Mouse (Mus musculus): ENCODE measurements around the gene Trp53rkb. TPM values are rescaled to one million over a fixed set of nuclear protein-coding genes. Genes with fewer than 3 reads are reported as not detected.

Gene Trp53rkb
- polyA plus RNA-seq, 1 experiment from 2014 or later = 9.5 TPM

DNA sequence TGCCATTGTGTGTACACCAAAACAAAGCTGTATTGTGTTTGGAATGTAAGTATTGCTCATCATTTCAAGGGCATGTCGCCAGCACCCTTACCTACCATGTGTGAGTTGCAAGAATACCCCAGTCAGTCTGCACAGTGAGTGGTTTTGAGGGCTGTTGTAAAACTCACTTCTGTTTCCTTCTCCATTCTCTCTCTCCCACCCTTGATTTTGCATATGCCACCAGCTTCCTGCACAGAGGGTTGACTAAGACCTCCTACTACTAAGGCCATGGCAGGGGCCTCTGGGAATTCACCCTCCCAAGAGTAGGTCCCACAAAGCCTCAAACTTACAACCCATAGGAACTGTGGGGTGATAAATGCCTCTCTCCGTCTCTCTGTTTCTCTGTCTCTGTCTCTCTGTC, 9.1 kb downstream of the Trp53rkb start:
- H3K27me3 ChIP-seq = no peaks in the 10 kb centered on the region; the same call in 1 of the 2 replicates
- 66% methylated on average over 2 of the region's 2 CpGs for WGBS
- peaks cover 21% of the 10 kb centered on the region for H3K36me3 ChIP-seq
- ATAC-seq (ENCODE audit: low read depth) = no peak
- no peak overlapping the region for H3K4me3 ChIP-seq
- H3K9me3 ChIP-seq = no peaks in the 10 kb centered on the region
- no peak overlapping the region for H3K4me2 ChIP-seq
- no peak overlapping the region for H3K27ac ChIP-seq (replicated peaks)
- peaks cover 9% of the 10 kb centered on the region for H3K4me1 ChIP-seq (replicated peaks)
- no peak overlapping the region for H3K9ac ChIP-seq

DNA sequence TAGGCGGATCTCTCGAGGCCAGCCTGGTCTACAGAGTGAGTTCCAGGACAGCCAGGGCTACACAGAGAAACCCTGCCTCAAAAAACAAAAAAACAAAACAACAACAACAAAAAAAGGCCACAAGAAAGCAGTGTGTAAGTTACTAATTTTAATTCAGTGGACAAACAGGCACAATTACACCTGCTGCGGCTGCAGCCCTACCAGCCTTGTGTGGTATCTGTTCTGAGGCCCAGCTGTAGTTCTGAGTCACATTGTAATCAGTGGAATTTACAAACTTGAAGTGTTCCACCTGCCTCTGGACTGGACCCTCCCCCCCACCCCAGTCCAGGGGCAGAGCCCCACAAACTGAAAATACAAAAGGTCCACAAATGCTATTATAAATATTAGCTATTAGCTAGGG, 11.0 kb downstream of the Trp53rkb start:
- Histone ChIP-seq H3K27me3 (no peaks in the 10 kb centered on the region; the same call in 1 of the 2 replicates), H3K36me3 (peaks cover 2% of the 10 kb centered on the region), H3K4me2 (no peak overlapping the region), H3K4me1 (replicated peaks) (peaks cover 16% of the 10 kb centered on the region), H3K9me3 (no peaks in the 10 kb centered on the region), H3K27ac (replicated peaks) (no peak overlapping the region), H3K9ac (no peak overlapping the region), H3K4me3 (no peak overlapping the region)
- no peak for ATAC-seq (ENCODE audit: low read depth)
- WGBS = 93% methylated on average over 3 of the region's 3 CpGs

DNA sequence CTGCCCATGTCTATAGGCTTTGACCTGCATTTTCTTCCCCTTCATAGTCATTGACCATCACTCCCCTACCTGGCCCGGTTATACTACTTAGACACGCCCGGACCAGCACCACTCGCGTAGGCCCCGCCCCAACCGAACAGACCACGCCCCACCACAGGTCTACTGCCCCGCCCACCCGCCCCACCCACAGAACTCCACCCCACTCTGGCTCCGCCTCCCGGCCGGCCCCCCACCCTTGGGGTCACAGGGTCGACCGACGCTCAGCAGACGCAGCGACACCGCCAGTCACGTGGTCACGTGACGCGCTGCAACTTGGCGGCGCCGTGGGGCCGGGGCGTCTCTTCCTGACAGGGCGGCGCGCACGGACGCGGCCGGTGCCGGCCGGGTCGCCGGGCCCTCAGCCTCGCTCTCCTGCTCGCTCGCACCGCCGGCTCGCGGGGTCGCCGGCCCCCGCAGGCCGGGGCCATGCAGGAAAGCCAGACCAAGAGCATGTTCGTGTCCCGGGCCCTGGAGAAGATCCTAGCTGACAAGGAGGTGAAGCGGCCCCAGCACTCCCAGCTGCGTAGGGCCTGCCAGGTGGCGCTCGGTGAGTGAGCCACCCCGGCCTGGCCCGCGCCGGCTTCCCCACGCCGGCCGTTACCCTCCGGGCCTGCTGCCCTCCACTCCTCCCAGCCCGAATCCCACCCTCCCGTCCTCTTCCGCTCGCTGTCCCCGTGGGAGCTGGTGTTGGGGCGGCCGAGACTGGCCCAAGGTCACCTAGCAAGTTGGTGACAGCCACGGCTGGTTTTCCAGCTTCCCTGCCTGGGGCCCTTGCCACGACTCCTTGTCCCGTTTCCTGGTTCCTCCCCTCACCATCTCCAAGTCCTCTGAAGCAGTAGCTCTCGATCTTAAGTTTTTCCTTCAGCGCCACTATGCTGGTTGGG, 13.2 kb downstream of the Trp53rkb start, which contains the start of gene Arfgef2:
TSS of gene Arfgef2 (plus strand) at position 339 of the 923 bp plus-strand sequence.
- Histone ChIP-seq H3K9ac (peak within 1 kb of the TSS; percentile 85), H3K9me3 (no peaks in the 10 kb centered on the region), H3K4me3 (peak within 1 kb of the TSS; percentile 81), H3K27me3 (no peaks in the 10 kb centered on the region; the same call in 1 of the 2 replicates), H3K4me2 (peak within 1 kb of the TSS; percentile 73), H3K36me3 (no peaks in the 10 kb centered on the region), H3K4me1 (replicated peaks) (peaks cover 16% of the 10 kb centered on the region), H3K27ac (replicated peaks) (peak within 1 kb of the TSS; percentile 65)
- WGBS = under 1% methylated on average over 72 of the region's 76 CpGs
- ATAC-seq (ENCODE audit: low read depth) = peak; percentile 87

DNA sequence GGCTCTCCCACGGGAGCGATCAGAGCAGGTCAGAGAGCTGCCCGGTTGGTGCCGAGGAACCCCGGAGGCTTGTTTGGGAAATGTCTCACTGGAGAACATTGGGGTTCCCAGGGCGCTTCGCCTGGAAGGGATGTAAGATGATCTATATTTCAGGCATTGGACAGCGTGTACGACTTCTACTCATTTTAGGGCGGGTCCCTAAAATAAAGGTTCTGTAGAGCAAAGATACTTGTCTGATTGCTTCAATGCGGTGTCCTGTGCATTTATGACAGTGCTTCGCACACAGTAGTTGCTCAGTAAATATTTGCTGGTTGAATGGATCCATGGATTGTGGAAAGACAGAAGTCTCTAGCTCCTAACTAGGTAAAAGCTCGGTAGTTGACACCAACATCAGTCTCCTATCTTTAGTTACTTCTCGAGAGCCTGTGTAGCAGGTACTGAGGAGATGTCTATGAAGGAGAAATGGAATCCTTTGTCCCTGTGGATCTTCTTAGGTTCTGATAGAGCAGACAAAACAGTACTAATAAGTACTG, 13.9 kb downstream of the Trp53rkb start:
- no peaks in the 10 kb centered on the region for H3K9me3 ChIP-seq
- peak overlapping the region; percentile 73 for H3K4me2 ChIP-seq
- H3K9ac ChIP-seq = peak overlapping the region; percentile 85
- H3K4me1 ChIP-seq (replicated peaks) = peaks cover 16% of the 10 kb centered on the region
- 25% methylated on average over 14 of the region's 14 CpGs for WGBS
- no peak for ATAC-seq (ENCODE audit: low read depth)
- H3K36me3 ChIP-seq = no peaks in the 10 kb centered on the region
- H3K4me3 ChIP-seq = peak overlapping the region; percentile 81
- peak overlapping the region; percentile 65; the same call in 1 of the 2 replicates for H3K27ac ChIP-seq (replicated peaks)
- no peaks in the 10 kb centered on the region; the same call in 1 of the 2 replicates for H3K27me3 ChIP-seq

DNA sequence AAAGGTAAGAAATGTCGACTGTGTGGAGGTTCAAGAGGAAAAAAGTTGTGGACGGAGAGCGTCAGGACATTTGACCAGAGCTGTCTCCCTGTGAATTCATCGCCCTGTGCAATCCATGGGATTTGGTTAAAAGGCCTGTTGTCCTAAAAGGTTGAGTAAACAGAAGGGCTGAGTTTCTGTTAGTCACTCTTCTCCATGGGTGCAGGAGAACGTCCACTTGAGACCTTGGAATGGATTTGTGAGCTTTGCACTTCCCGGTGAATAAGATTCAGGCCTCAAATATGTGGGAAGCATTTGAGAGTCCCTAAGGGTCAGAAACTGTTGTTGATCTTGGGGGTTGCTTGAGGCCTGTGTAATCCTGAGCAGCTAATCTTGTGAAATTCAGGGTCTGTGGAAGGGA, 14.5 kb downstream of the Trp53rkb start:
- Histone ChIP-seq H3K9ac (no peak overlapping the region), H3K27ac (replicated peaks) (no peak overlapping the region), H3K4me1 (replicated peaks) (peaks cover 16% of the 10 kb centered on the region), H3K4me3 (no peak overlapping the region), H3K9me3 (no peaks in the 10 kb centered on the region), H3K4me2 (peak overlapping the region; percentile 73), H3K27me3 (no peaks in the 10 kb centered on the region; the same call in 1 of the 2 replicates), H3K36me3 (no peaks in the 10 kb centered on the region)
- WGBS = 78% methylated on average over 6 of the region's 6 CpGs
- ATAC-seq (ENCODE audit: low read depth) = no peak

DNA sequence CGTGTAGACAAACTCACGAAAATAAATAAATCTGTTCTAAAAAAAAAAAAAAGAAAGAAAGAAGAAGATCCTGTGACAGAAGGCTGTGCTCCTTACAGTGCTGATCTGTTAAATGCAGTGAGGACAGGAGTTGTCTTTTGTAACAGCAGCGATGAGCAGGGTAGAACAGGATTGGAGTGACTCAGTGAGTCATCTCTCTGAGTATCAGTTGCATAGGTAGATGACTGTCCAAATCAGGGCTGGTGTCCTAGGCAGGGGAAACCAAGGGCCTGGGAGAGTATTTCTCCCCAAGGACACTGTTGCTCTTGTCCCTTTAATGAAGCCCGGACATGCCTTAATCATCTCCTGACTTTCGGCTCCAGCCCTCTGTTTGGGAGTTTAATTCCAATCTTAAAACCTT, 17.2 kb downstream of the Trp53rkb start:
- no peaks in the 10 kb centered on the region for H3K36me3 ChIP-seq
- no peak overlapping the region for H3K9ac ChIP-seq
- no peak overlapping the region for H3K27ac ChIP-seq (replicated peaks)
- WGBS = 93% methylated on average over 5 of the region's 5 CpGs
- no peaks in the 10 kb centered on the region for H3K27me3 ChIP-seq
- ATAC-seq (ENCODE audit: low read depth) = no peak
- no peak overlapping the region for H3K4me2 ChIP-seq
- H3K9me3 ChIP-seq = no peaks in the 10 kb centered on the region
- H3K4me3 ChIP-seq = no peak overlapping the region
- H3K4me1 ChIP-seq (replicated peaks) = peaks cover 16% of the 10 kb centered on the region

DNA sequence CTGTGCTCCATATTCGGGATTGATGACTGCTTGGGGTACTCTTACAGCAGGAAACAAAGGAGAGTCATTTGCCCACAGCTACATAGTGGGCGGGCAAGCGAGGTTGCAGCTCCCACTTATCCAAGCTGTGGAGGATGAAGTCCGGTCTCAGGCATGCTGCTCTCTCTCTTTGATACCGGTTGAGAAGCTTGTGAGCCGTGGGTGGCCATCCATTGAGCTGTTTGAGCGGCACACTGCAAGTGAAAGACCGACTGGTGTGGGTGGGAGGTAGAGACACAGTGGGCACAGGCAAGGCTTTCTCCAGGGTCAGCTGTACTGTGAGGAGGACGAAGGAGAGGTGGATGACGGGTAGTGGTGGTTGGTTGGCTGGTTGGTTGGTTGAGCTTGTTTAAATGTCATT, 18.5 kb downstream of the Trp53rkb start:
- Histone ChIP-seq H3K27me3 (no peaks in the 10 kb centered on the region), H3K27ac (replicated peaks) (no peak overlapping the region), H3K4me3 (no peak overlapping the region), H3K9ac (no peak overlapping the region), H3K4me1 (replicated peaks) (peaks cover 12% of the 10 kb centered on the region), H3K9me3 (no peaks in the 10 kb centered on the region), H3K4me2 (no peak overlapping the region), H3K36me3 (no peaks in the 10 kb centered on the region)
- 87% methylated on average over 10 of the region's 10 CpGs for WGBS
- no peak for ATAC-seq (ENCODE audit: low read depth)

DNA sequence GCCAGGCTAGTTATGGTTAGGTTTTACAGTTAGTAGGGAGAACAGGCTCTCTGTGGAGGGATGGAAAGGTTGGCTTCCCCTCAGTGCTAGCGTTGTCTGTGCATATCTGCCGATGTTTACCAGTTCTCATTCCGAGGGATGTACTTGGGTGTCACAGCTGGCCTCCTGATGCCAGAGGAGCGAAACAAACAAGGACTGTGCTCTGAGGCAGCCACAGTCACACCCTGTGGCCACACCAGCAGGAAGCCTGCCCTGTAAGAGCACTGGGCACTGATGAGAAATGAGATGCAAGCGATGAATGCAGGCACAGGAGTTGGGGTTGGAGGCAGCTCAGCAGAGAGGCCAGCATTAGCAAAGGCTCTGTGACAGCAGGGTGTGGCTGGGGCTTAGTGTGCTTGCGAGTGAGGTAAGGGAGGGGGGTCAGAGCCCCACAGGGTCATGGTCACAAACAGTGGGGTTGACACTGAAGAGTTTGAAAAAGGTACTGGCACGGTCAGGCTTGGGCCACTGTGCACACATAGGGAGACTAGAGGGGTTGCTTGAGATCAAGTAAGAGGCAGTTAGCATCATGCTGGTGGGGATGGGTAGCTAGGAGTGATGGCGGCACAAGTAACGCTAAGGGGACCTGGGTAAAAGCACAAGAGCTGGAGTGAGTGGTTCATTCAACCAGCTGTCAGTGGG, 26.3 kb downstream of the Trp53rkb start:
- H3K4me2 ChIP-seq = no peak overlapping the region
- H3K4me3 ChIP-seq = no peak overlapping the region

DNA sequence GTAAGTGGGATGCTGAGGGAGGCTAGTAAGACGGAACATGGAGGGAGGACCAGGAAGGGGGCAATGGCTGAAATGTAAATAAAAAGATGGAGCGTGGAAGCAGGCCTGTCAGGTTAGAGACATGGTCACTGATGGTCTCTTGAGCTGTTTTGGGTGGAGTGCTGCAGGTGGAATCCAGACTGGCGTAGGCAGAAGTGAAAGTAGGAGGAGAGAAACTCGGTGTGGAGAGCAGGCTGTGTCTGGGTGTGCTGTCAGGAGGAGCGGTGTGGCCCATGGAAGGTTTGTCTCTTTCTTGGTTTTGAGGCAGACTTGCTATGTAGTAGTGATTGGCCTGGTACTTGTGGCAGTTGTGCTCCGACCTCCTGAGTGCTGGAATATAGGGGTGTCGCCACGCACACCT, 27.5 kb downstream of the Trp53rkb start:
- WGBS = 87% methylated on average over 8 of the region's 8 CpGs

More for the DNA sequence above, 26.3 kb downstream of the Trp53rkb start:
- H3K27ac ChIP-seq (replicated peaks) = no peak overlapping the region
- no peak overlapping the region for H3K9ac ChIP-seq
- no peak for ATAC-seq (ENCODE audit: low read depth)
- H3K27me3 ChIP-seq = no peaks in the 10 kb centered on the region
- WGBS = 85% methylated on average over 9 of the region's 9 CpGs
- no peaks in the 10 kb centered on the region for H3K9me3 ChIP-seq
- H3K36me3 ChIP-seq = no peaks in the 10 kb centered on the region
- peaks cover 7% of the 10 kb centered on the region; the same call in 1 of the 2 replicates for H3K4me1 ChIP-seq (replicated peaks)

DNA sequence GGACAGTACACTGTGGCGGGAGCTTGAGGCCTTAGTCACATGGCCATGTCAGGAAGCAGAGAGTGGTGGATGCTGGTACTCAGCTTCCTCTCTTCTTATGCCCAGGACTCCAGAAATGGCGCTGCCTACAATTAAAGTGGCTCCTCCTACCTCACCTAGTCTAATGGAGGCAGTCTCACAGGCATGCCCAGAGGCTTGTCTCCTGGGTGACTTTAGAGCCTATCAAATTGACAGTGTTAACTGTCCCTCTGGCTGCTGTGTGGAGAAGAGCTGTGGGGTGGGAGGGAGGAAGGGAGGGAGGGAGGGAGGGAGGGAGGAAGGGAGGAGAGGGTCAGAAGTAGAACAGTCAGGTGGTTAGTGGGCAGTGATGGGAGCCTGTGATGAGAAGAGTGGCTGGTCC, 28.5 kb downstream of the Trp53rkb start:
- Histone ChIP-seq H3K4me1 (replicated peaks) (peaks cover 7% of the 10 kb centered on the region; the same call in 1 of the 2 replicates), H3K9ac (no peak overlapping the region), H3K27me3 (no peaks in the 10 kb centered on the region), H3K27ac (replicated peaks) (no peak overlapping the region), H3K4me2 (no peak overlapping the region), H3K9me3 (no peaks in the 10 kb centered on the region), H3K4me3 (no peak overlapping the region), H3K36me3 (no peaks in the 10 kb centered on the region)
- 52% methylated on average over 2 of the region's 2 CpGs for WGBS
- 0 out of 2 replicates have a peak, but pooled peaks have one; percentile 19 for ATAC-seq (ENCODE audit: low read depth)

More for the DNA sequence above, 27.5 kb downstream of the Trp53rkb start:
- H3K27me3 ChIP-seq = no peaks in the 10 kb centered on the region
- no peak overlapping the region for H3K4me2 ChIP-seq
- H3K4me3 ChIP-seq = no peak overlapping the region
- no peak for ATAC-seq (ENCODE audit: low read depth)
- no peaks in the 10 kb centered on the region for H3K9me3 ChIP-seq
- peaks cover 7% of the 10 kb centered on the region; the same call in 1 of the 2 replicates for H3K4me1 ChIP-seq (replicated peaks)
- no peak overlapping the region for H3K9ac ChIP-seq
- H3K36me3 ChIP-seq = no peaks in the 10 kb centered on the region
- H3K27ac ChIP-seq (replicated peaks) = no peak overlapping the region

DNA sequence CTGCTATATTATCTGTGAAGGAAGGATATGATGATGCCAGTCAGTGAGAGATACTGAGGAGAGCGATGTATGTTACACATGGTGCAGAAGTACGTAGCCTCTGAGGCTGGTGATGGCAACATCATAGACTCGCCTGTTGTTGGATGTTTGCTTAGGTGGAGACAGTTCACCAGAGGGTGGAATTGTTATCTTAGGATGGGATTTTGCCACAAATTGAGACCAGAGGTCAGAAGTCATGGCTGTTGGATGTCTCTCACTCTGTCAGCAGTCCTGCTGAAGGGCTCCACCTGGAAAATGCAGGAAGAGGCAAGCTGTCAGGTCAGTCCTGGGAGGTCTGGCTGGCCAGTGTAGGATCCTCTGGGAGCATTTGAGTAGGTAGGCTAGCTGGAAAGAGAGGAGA, 29.1 kb downstream of the Trp53rkb start:
- WGBS = 90% methylated on average over 3 of the region's 3 CpGs

More for the DNA sequence above, 29.1 kb downstream of the Trp53rkb start:
- no peak for ATAC-seq (ENCODE audit: low read depth)
- H3K36me3 ChIP-seq = no peaks in the 10 kb centered on the region
- H3K4me3 ChIP-seq = no peak overlapping the region
- H3K27ac ChIP-seq (replicated peaks) = no peak overlapping the region
- no peaks in the 10 kb centered on the region for H3K9me3 ChIP-seq
- no peaks in the 10 kb centered on the region for H3K27me3 ChIP-seq
- peaks cover 7% of the 10 kb centered on the region; the same call in 1 of the 2 replicates for H3K4me1 ChIP-seq (replicated peaks)
- no peak overlapping the region for H3K4me2 ChIP-seq
- no peak overlapping the region for H3K9ac ChIP-seq

Measured in neural tube, embryonic 13.5 days (tissue).